Mouse (Mus musculus) bone marrow macrophage, adult 2 months (primary cell): ENCODE measurements around the gene Egfl8. TPM values are rescaled to one million over a fixed set of nuclear protein-coding genes. Genes with fewer than 3 reads are reported as not detected.
A peak's percentile ranks its signal among the peaks of the same experiment; 100 is the strongest.

Experiments
- H3K27ac ChIP-seq: 2 replicates; pipeline ENCODE4 v1.5.1; 2012; ENCODE audit warnings: low read depth, low read length; ENCODE audit not compliant: insufficient read depth
- H3K4me1 ChIP-seq: 2 replicates; pipeline ENCODE4 v1.6.1; 2012; ENCODE audit warnings: low read length; ENCODE audit not compliant: control insufficient read depth, insufficient read depth
- H3K4me3 ChIP-seq: 2 replicates; pipeline ENCODE4 v1.5.1; 2012; ENCODE audit warnings: mild to moderate bottlenecking, low read length, moderate library complexity; ENCODE audit not compliant: insufficient read depth
- CTCF ChIP-seq: IDR thresholded peaks from 2 replicates; pipeline ENCODE4 v1.5.1; 2012; ENCODE audit warnings: low read depth, mild to moderate bottlenecking, low read length, moderate library complexity
- POLR2A ChIP-seq: IDR thresholded peaks from 2 replicates; pipeline ENCODE4 v1.6.1; 2012; ENCODE audit warnings: mild to moderate bottlenecking, low read depth, low read length, borderline replicate concordance
- polyA plus RNA-seq: library from polyadenylated mRNA; stranded (reverse); fragments of >200 nt; gene quantifications from 2 replicates; pipeline ENCODE4 v1.2.4, GENCODE M21; 2012; ENCODE audit not compliant: missing spikeins, insufficient read depth, insufficient read length

The Egfl8 gene
- polyA plus RNA-seq, 1 experiment: 4.9 TPM

- no peak for TF ChIP-seq CTCF
- TF ChIP-seq POLR2A: no peak
- Histone ChIP-seq H3K4me1 (peaks cover 28% of the 10 kb centered on the region), H3K4me3 (peak overlapping the region; percentile 69), H3K27ac (peak overlapping the region; percentile 96)
Measured at GRCm38 (mm10) chr17:34628644-34628967, 12.8 kb upstream of the Egfl8 start.

- H3K4me3 ChIP-seq: peak within 1 kb of the TSS; percentile 69
- H3K4me1 ChIP-seq: peaks cover 22% of the 10 kb centered on the region
- peak within 1 kb of the TSS; percentile 96 for H3K27ac ChIP-seq
- TF ChIP-seq CTCF (no peak), POLR2A (no peak)
Measured at GRCm38 (mm10) chr17:34627943-34628643, 12.3 kb upstream of the Egfl8 start, which contains the start of gene Ppt2. Ppt2 (minus strand) TSS chr17:34628510.

- peak overlapping the region; percentile 69 for H3K4me3 ChIP-seq
- TF ChIP-seq POLR2A (no peak; the same call in 1 of the 2 replicates), CTCF (no peak)
- H3K4me1 ChIP-seq: peaks cover 22% of the 10 kb centered on the region
- peak overlapping the region; percentile 96 for H3K27ac ChIP-seq
Measured at GRCm38 (mm10) chr17:34627093-34627942, 11.5 kb upstream of the Egfl8 start.

- Histone ChIP-seq H3K27ac (peak overlapping the region; percentile 69), H3K4me3 (peak overlapping the region; percentile 69), H3K4me1 (peaks cover 22% of the 10 kb centered on the region)
- TF ChIP-seq CTCF (no peak), POLR2A (no peak)
Measured at GRCm38 (mm10) chr17:34626773-34627092, 11.0 kb upstream of the Egfl8 start.

GRCm38 (mm10) chr17:34626062-34626772 is 10.4 kb upstream of the Egfl8 start:
- peak overlapping the region; percentile 69 for H3K4me3 ChIP-seq
- H3K4me1 ChIP-seq: peaks cover 17% of the 10 kb centered on the region
- no peak overlapping the region for H3K27ac ChIP-seq
- TF ChIP-seq CTCF (0 out of 2 replicates have a peak, but pooled peaks have one; percentile 4), POLR2A (no peak)

- Histone ChIP-seq H3K27ac (no peak overlapping the region), H3K4me3 (no peak overlapping the region), H3K4me1 (peaks cover 14% of the 10 kb centered on the region)
- TF ChIP-seq CTCF (no peak), POLR2A (no peak)
Measured at GRCm38 (mm10) chr17:34624981-34625380, 9.2 kb upstream of the Egfl8 start.

GRCm38 (mm10) chr17:34623161-34623560 is 7.4 kb upstream of the Egfl8 start:
- Histone ChIP-seq H3K4me1 (0 out of 2 replicates have a peak, but pooled peaks cover 3% of the 10 kb centered on the region), H3K27ac (no peak overlapping the region), H3K4me3 (no peak overlapping the region)
- no peak for TF ChIP-seq POLR2A
- TF ChIP-seq CTCF: no peak

GRCm38 (mm10) chr17:34621006-34621405 is 5.2 kb upstream of the Egfl8 start:
- H3K4me1 ChIP-seq: no peaks in the 10 kb centered on the region
- H3K4me3 ChIP-seq: no peak overlapping the region
- TF ChIP-seq CTCF (no peak), POLR2A (no peak)
- no peak overlapping the region for H3K27ac ChIP-seq

GRCm38 (mm10) chr17:34618999-34619398 is 3.2 kb upstream of the Egfl8 start:
- no peaks in the 10 kb centered on the region for H3K4me1 ChIP-seq
- no peak overlapping the region for H3K4me3 ChIP-seq
- TF ChIP-seq CTCF (peak; percentile 36; the same call in 1 of the 2 replicates), POLR2A (no peak)
- no peak overlapping the region for H3K27ac ChIP-seq

GRCm38 (mm10) chr17:34613830-34614229 is 1.9 kb downstream of the Egfl8 start:
- H3K4me1 ChIP-seq: no peaks in the 10 kb centered on the region
- no peak for TF ChIP-seq POLR2A
- no peak for TF ChIP-seq CTCF
- no peak overlapping the region for H3K27ac ChIP-seq
- no peak overlapping the region for H3K4me3 ChIP-seq
